Mouse (Mus musculus) adrenal gland, adult (tissue): Measurements from ENCODE around the gene Tmem267.
A peak's percentile ranks its signal among the peaks of the same experiment; 100 is the strongest.
"Not testable (repeated sequence)": the region's sequence is repeated elsewhere in the genome, so short reads cannot be mapped to it uniquely, and the experiment has no call there.

Experiments used
- DNase-seq, 2 experiments: peaks; one replicate each; pipeline ENCODE4 v3.0.0; 2022 to 2023; ENCODE audit warnings: low spot score in 1 of 2; ENCODE audit not compliant: inconsistent age in 2 of 2

Gene Tmem267

DNA sequence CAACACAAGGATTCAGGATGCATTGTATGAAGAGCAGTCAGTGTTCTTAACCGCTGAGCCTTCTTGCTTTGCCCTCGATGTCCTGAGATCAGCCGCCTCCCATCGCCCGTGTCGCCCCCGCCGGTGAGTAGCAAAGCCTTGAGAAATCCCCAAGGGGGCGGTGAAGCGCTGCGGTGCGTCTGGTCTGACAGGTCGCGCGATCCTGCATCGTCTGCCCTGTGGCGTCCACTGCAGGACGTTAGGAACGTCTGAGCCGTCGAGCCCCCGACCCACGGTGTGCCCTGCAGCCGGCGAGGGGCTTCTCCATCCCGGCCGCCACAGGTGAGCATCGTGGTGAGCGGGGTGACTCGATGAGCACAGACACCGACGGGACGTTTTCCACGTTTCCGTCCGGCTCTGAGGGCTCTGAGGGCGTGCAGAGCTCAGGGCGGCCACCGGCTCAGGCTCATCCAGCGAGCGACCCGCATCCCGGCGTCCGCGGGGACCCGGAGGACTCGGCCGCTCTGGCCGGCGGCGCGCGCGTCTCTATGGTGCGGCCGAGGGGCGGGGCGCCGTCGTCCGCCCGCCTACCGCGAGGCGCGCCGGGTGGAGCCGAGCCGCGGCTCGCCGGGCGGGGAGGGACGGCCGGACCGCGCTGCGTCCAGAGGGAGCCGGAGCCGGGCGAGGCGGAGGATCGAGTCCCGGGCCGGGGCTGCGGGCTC is at the start of gene Tmem267, which contains the start of gene 3110070M22Rik:
Gene Tmem267, plus strand, starts transcription at position 160 of the 701 bp plus-strand sequence.
Gene 3110070M22Rik, minus strand, starts transcription at position 504 of the 701 bp plus-strand sequence.
- DNase-seq, result peak; percentile 87 to 94

- DNase-seq, result no peak
Observed at GRCm38 (mm10) chr13:119442244-119442643, 45.6 kb upstream of the Tmem267 start.

DNA sequence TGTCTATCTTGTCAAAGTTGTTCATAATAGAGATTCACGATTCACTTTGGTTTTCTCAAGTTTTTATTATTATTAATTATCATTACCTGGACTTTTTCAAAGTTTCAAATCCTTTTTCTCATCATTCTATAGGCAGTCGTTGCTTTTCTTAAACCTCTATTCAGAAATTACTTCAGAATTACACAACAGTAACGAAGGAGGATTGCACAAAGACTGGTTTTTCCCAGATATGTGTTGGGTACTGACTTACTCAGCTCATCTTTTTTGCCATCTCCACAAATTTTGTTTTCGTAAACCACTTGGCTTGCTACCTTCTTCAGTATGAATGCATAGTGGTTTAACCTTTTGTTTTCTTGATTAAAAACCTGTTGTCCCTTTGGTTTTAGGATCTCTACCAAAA is 34.3 kb upstream of the Tmem267 start:
- DNase-seq, result no peak

GRCm38 (mm10) chr13:119455082-119455481 is 32.8 kb upstream of the Tmem267 start:
- no peak for DNase-seq

GRCm38 (mm10) chr13:119456342-119456741 is 31.5 kb upstream of the Tmem267 start:
- no peak for DNase-seq

GRCm38 (mm10) chr13:119461900-119462595 is 25.8 kb upstream of the Tmem267 start:
- peak in 1 of 2 experiments; percentile 58 for DNase-seq

GRCm38 (mm10) chr13:119462596-119463560 is 25.0 kb upstream of the Tmem267 start, which contains the start of gene 4833420G17Rik:
Gene 4833420G17Rik, plus strand, starts transcription at chr13:119462768.
- DNase-seq, result peak; percentile 89 to 96

- DNase-seq, result no peak
Observed at GRCm38 (mm10) chr13:119476631-119477030, 11.2 kb upstream of the Tmem267 start.

GRCm38 (mm10) chr13:119477789-119478188 is 10.1 kb upstream of the Tmem267 start:
- no peak for DNase-seq

GRCm38 (mm10) chr13:119487354-119487753 is 485 bp upstream of the Tmem267 start:
- DNase-seq, result peak in 1 of 2 experiments; percentile 49

GRCm38 (mm10) chr13:119492083-119492482 is 4.2 kb downstream of the Tmem267 start:
- DNase-seq, result not testable (repeated sequence)

DNA sequence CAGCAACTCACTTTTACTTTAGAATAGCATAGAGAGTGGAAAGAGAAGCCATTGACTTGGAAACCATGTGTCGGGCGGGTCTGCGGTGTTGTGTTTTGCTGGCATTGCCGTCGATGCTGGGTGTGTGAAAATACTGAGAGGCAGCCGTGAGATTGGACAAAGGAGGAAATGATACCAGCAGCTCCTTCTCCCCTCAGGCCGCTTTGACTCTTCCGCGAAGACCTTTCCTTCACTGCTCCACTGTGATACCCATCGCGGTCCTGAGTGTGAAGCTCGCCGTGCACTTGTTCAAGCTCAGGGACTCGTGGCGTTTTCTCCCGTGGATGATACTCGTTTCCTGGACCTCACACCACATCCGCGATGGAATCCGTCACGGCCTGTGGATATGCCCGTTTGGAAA is 7.1 kb downstream of the Tmem267 start:
- not testable (repeated sequence) for DNase-seq

DNA sequence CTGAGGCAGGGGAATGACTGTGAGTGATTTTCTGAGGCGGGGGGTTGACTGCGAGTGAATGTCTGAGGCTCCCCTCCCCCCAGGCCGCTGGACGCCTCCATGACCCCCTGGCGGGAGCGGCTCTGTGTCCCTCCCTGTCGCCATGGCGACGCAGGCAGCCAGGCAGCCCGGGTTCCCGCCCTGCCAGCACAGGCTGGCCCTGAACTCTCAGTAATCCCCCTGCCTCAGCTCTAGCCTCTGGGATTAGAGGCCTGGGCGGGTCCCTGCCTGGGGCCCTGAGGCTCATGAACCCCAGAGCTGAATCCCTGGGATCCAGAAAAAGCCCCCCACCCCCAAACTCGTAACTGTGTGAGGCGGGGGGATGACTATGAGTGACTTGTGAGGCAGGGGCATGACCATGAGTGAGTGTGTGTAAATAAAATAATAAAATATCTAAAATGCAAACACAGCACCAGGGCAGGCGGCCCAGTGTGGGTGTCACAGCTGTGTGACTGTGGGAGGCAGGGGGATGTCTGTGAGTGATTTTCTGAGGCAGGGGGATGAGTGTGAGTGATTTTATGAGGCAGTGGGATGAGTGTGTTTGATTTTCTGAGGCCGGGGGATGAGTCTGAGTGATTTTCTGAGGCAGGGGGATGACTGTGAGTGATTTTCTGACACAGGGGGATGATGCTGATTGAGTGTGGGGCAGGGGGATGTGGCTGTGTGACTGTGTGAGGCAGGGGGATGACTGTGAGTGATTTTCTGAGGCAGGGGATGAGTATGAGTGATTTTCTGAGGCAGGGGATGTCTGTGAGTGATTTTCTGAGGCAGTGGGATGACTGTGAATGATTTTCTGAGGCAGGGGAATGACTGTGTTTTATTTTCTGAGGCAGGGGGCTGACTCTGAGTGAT is 108.7 kb downstream of the Tmem267 start:
- peak; percentile 40 to 42 for DNase-seq

GRCm38 (mm10) chr13:119598466-119598865 is 110.6 kb downstream of the Tmem267 start:
- not testable (repeated sequence) for DNase-seq

DNA sequence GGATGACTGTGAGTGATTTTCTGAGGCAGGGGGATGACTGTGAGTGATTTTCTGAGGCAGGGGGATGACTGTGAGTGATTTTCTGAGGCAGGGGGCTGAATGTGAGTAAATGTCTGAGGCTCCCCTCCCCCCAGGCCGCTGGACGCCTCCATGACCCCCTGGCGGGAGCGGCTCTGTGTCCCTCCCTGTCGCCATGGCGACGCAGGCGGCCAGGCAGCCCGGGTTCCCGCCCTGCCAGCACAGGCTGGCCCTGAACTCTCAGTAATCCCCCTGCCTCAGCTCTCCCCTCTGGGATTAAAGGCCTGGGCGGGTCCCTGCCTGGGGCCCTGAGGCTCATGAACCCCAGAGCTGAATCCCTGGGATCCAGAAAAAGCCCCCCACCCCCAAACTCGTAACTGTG is 111.2 kb downstream of the Tmem267 start:
- peak; percentile 44 to 55 for DNase-seq

DNA sequence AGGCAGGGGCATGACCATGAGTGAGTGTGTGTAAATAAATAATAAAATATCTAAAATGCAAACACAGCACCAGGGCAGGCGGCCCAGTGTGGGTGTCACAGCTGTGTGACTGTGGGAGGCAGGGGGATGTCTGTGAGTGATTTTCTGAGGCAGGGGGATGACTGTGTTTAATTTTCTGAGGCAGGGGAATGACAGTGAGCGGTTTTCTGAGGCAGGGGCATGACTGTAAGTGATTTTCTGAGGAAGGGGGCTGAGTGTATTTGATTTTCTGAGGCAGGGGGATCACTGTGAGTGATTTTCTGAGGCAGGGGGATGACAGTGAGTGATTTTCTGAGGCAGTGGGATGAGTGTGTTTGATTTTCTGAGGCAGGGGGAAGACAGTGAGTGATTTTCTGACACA is 111.7 kb downstream of the Tmem267 start:
- DNase-seq, result not testable (repeated sequence)

DNA sequence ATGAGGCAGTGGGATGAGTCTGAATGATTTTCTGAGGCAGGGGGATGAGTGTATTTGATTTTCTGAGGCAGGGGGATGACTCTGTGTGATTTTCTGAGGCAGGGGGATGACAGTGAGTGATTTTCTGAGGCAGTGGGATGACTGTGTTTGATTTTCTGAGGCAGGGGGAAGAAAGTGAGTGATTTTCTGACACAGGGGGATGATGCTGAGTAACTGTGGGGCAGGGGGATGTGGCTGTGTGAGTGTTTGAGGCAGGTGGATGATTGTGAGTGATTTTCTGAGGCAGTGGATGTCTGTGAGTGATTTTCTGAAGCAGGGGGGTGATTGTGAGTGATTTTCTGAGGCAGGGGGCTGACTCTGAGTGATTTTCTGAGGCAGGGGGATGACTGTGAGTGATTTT is 112.3 kb downstream of the Tmem267 start:
- DNase-seq, result peak; percentile 30 to 52

- DNase-seq, result peak; percentile 57 to 59
Observed at GRCm38 (mm10) chr13:119602688-119603331, 115.0 kb downstream of the Tmem267 start.

- not testable (repeated sequence) for DNase-seq
Observed at GRCm38 (mm10) chr13:119603890-119604289, 116.1 kb downstream of the Tmem267 start.
